Mouse (Mus musculus): ENCODE results near the gene Polr2a.
"Not testable (repeated sequence)": the region's sequence is repeated elsewhere in the genome, so short reads cannot be mapped to it uniquely, and the experiment has no call there.

- TF ChIP-seq POLR2A, POLR2AphosphoS2 (IDR thresholded peaks at IDR 0.05; ENCODE audit: insufficient read length, low read depth): not testable (repeated sequence)
These were observed 55.1 kb downstream of the Polr2a start for GRCm38 (mm10) chr11:69703381-69703780.
